Comparison of ENCODE assay signal across 8 mouse cellular contexts in the genomic region with DNA sequence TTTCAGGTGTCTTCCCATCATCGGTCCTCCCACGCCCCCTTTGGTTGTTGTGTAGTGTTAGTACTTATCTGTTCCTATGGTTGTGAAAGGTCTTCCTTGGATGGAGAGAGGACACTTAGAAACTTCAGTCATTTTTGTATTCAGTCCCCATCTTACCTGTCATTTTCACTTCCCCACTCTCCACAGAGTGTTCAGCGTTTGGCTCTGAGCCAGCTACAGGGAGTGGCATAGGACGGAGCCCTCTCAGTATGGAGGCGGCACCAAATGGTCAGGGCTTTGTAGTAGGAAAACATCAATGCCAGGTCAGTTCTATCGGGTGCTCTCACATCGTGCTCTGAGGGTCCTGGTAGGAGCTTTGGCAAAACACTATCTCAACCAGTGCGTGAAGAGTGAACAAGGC.
DNase-seq lines count a peak whose midpoint lies in the region; ATAC-seq lines count a peak whose summit lies in the region.

No protein-coding gene starts in this region.

- WGBS in forebrain, embryonic 14.5 days = 69% methylated on average over 8 of the region's 8 CpGs
- 86% methylated on average over 8 of the region's 8 CpGs for WGBS in forebrain, embryonic 11.5 days

- H3K4me1 ChIP-seq in forebrain, embryonic 14.5 days (ENCODE audit: control insufficient read depth, insufficient read depth, low read length) = peaks cover 22% of the 10 kb centered on the region
- H3K4me1 ChIP-seq in forebrain, embryonic 11.5 days (replicated peaks; ENCODE audit: control insufficient read depth, insufficient read depth, low read length) = 0 out of 2 replicates have a peak, but pooled peaks cover 3% of the 10 kb centered on the region

- no peak overlapping the region for H3K27ac ChIP-seq in forebrain, embryonic 14.5 days (ENCODE audit: low read depth, low read length)
- no peak overlapping the region for H3K27ac ChIP-seq in forebrain, embryonic 11.5 days (ENCODE audit: low read depth, low read length)

- H3K9ac ChIP-seq in forebrain, embryonic 14.5 days (ENCODE audit: low read length) = no peak overlapping the region
- H3K9ac ChIP-seq in forebrain, embryonic 11.5 days (ENCODE audit: low read length) = no peak overlapping the region

- no peak overlapping the region for H3K4me2 ChIP-seq in forebrain, embryonic 14.5 days (ENCODE audit: low read length)
- H3K4me2 ChIP-seq in forebrain, embryonic 11.5 days (ENCODE audit: low read depth, low read length, severe bottlenecking) = no peak overlapping the region

- H3K4me3 ChIP-seq in forebrain, embryonic 14.5 days (ENCODE audit: low read depth, low read length) = no peak overlapping the region
- no peak overlapping the region for H3K4me3 ChIP-seq in forebrain, embryonic 11.5 days (ENCODE audit: low read depth, low read length)

- peak; percentile 33; the same call in 1 of the 2 replicates for ATAC-seq in forebrain, embryonic 14.5 days
- no peak for ATAC-seq in forebrain, embryonic 11.5 days (replicated peaks; ENCODE audit: low FRiP score)

- H3K27me3 ChIP-seq in forebrain, embryonic 14.5 days (replicated peaks; ENCODE audit: control insufficient read depth, insufficient read depth, low read length) = no peaks in the 10 kb centered on the region
- H3K27me3 ChIP-seq in forebrain, embryonic 11.5 days (ENCODE audit: control insufficient read depth, insufficient read depth, low read length) = no peaks in the 10 kb centered on the region

- H3K36me3 ChIP-seq in forebrain, embryonic 14.5 days (ENCODE audit: control insufficient read depth, insufficient read depth, low read length) = no peaks in the 10 kb centered on the region
- no peaks in the 10 kb centered on the region for H3K36me3 ChIP-seq in forebrain, embryonic 11.5 days (ENCODE audit: control insufficient read depth, insufficient read depth, low read length)

- no peaks in the 10 kb centered on the region for H3K9me3 ChIP-seq in forebrain, embryonic 14.5 days (replicated peaks; ENCODE audit: control insufficient read depth, low read length)
- H3K9me3 ChIP-seq in forebrain, embryonic 11.5 days (ENCODE audit: control insufficient read depth, low read length) = no peaks in the 10 kb centered on the region

- DNase-seq in forebrain, embryonic 14.5 days (ENCODE audit: low spot score) = no peak
- no peak for DNase-seq in forebrain, embryonic 11.5 days (ENCODE audit: low spot score)
- DNase-seq in kidney, postnatal 10 days = peak; percentile 41
- DNase-seq in kidney, adult 18-20 months = no peak
- peak; percentile 61 to 72 for DNase-seq in cerebellum, postnatal 25 days
- DNase-seq in lung, postnatal 36 days = peak; percentile 59
- DNase-seq in right cerebral cortex, postnatal 10 days (ENCODE audit: low spot score in 2 of 2) = no peak
- DNase-seq in spleen, postnatal 4 days (ENCODE audit: low spot score in 2 of 2) = no peak

Comparison
In these comparisons a context has a peak if more than half of its experiments do, and no peak if none do; other contexts are left out.
1. DNase-seq: peak in kidney, postnatal 10 days (single experiment), cerebellum, postnatal 25 days (2 of 2) and lung, postnatal 36 days (single experiment); none in forebrain, embryonic 14.5 days (single experiment), forebrain, embryonic 11.5 days (single experiment), kidney, adult 18-20 months (single experiment), right cerebral cortex, postnatal 10 days (0 of 2) and spleen, postnatal 4 days (0 of 2).